Mouse (Mus musculus) adrenal gland, adult (tissue): ENCODE measurements around the gene Usp6nl.

Experiments
- DNase-seq, 2 experiments: peaks; one replicate each; pipeline ENCODE4 v3.0.0; 2022 to 2023; ENCODE audit warnings: low spot score in 1 of 2; ENCODE audit not compliant: inconsistent age in 2 of 2

Usp6nl gene

GRCm38 (mm10) chr2:6462306-6462705 lies 139.8 kb downstream of the Usp6nl start:
- DNase-seq = no peak

DNA sequence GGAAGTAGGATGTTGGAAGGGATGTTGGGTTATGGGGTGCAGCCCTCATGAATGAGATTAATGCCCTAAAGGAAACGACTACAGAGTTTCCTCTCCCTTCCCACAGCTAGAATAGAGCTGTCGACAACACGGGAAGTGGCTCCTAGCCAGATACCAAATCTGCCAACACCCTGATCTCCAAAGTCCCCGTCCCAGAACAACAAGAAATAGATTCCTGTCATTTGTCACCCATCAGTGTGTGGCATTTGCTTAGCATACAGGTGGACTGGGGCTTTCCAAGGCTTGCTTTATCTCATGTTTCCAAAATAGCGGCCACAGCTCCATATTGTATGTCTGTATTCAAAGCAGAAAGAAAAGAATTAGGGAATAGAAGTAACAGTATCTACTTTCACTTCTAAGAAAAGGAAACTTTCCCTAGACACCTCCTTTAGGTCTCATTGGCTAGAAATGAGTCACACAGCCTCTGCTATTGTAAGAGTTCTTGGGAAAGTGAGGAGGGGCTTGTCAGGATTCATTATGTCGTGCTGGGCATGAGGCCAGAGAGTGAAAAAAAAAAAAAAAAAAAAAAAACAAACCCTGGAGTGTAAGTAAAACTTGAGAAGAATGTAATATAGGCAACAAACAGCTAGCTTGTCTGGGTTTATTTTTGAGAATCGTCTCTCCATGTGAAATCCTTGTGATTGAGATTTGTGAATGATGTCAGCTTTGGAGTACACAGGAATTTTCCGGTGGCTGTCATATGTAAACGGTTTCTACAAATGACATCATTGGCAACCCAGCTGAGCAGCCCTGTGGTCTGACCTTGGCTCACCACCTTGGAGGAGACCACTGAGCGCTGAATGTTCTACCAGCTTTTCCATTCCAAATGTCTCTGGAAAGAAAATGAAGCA lies 141.6 kb downstream of the Usp6nl start:
- DNase-seq = peak in 1 of 2 experiments; percentile 71

GRCm38 (mm10) chr2:6466396-6466795 lies 143.9 kb downstream of the Usp6nl start:
- DNase-seq = no peak

DNA sequence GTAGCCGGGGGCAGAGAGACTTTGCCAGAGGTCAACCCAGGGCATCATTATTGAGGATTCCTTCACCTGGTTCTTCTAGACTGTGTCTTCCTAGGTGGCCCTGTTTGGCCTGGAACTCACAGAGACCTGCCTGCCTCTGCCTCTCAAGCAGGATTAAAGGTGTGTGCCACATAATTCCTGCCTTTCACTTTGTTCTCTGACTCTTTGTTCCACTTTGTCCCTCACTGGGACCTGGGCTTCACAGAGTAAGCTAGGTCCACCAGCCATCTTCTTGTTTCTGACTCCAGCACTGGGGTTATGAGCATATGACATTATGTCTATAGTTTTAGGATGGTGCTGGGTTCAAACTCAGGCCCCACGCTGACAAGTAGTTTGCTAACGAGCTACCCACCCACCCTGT lies 144.9 kb downstream of the Usp6nl start:
- DNase-seq = no peak

DNA sequence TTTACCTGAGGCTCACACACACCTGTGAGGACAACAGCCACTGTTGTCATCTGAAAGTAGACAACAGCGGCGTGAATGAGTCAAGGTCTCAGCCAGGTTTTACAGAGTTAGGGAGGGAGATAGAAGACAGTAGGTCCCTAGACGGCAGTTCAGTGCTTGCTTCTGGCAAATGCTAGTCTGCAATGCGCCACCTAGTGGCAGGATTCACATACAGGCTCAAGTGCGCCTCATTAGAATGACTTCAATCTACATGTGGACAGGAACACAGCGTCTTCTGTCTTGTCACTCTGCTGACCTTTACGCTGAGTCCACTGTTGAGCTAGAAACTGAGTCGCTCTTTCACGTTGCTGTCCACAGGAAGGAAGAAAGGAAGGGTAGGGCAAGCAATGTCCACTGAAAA lies 146.7 kb downstream of the Usp6nl start:
- peak; percentile 64 to 88 for DNase-seq

GRCm38 (mm10) chr2:6471110-6471611 lies 148.7 kb downstream of the Usp6nl start:
- DNase-seq = no peak

- no peak for DNase-seq
These were observed 151.4 kb downstream of the Usp6nl start for GRCm38 (mm10) chr2:6473829-6474228.

GRCm38 (mm10) chr2:6477884-6478283 lies 155.4 kb downstream of the Usp6nl start:
- DNase-seq = no peak

DNA sequence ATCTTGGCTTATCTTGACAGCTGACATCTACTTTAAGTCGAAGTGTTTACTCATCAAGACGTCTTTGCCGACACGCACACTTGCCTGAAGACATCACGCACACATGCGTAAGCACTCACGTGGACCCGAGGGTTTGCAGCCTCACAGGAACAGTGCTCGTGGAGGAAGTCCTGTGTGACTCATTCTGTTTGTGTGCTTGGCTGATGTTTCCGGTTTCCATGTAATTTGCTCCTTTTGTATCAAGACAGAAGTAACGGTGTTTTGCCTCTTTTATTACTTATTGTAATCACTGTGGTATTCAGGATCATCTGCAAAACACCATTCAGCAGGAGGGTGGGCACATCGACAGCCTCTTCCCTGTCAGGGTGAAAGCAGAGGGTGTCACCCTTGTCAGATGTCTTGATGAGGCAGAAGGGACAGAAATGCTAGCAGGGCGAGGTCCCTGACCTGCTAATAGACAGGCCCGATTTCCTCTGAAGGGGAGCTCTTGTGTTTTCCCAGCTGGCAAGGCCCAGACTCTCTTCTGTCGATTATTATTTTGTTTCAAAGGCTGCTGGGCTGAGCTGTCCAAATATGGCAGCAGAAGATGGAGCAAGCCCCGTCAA lies 156.0 kb downstream of the Usp6nl start:
- DNase-seq = peak; percentile 53 to 62

DNA sequence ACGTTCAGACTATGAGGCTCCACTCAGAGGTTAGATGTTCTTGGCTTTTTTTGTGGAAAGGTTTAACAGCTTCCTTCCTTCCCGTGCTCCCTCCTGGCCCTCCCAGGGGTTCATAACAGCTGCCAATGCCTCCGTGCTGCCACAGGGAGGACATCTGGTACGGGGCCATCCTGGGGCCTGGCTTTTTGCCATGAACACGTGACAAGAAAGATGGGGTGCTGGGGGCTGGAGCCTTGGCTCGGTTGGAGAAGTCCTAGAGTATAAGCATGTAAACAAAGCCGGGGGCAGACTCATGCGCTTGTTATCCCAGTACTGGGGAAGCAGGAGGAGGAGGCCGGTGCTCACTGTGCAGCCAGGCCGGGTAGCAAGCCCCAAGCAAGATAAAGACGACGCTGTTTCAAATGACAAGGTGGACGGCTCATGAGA lies 156.5 kb downstream of the Usp6nl start:
- DNase-seq = peak; percentile 82 to 86

DNA sequence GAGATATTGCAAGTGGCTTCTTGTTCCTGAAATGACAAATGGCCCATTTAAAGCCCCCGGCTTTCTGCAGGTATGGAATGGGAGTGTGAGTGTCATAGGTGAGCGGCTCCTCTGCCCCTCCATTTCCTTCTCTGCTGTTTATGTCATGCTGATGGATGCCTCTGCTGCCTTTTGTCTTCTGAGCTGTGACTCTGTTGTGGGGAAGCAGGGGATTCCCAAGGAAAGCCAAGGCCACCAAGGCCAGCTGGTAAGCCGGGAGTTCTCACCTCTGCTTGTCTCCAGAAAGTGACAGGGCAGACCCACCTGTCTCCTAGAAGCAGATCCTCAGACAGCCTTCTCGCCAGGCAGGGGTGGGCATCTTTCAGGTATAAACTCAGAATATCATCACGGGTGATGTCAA lies 157.2 kb downstream of the Usp6nl start:
- DNase-seq = peak in 1 of 2 experiments; percentile 64

- peak in 1 of 2 experiments; percentile 45 for DNase-seq
These were observed 159.5 kb downstream of the Usp6nl start for GRCm38 (mm10) chr2:6481966-6482365.

DNA sequence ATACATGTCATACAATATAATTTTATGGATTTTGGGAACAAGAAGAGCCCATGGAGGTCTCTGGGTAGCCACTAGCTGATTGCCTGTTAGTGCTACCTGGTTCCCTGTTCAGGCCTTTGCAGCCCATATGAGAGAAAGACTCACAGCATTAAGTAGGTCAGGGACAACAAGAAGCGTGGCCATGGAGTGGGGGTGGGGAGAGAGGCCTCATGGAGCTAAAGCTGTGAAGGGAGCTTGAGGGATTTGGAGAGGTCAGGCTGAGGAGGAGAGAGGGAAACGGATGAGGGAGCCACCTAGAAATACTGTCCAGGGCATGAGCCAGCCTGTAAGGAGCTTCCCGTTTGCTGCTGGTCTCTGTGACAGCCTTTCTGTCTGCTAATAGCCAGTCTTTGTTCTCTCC lies 159.9 kb downstream of the Usp6nl start:
- peak in 1 of 2 experiments; percentile 66 for DNase-seq

- peak in 1 of 2 experiments; percentile 65 for DNase-seq
These were observed 160.9 kb downstream of the Usp6nl start for GRCm38 (mm10) chr2:6483081-6483992.

- no peak for DNase-seq
These were observed 161.7 kb downstream of the Usp6nl start for GRCm38 (mm10) chr2:6484179-6484578.

DNA sequence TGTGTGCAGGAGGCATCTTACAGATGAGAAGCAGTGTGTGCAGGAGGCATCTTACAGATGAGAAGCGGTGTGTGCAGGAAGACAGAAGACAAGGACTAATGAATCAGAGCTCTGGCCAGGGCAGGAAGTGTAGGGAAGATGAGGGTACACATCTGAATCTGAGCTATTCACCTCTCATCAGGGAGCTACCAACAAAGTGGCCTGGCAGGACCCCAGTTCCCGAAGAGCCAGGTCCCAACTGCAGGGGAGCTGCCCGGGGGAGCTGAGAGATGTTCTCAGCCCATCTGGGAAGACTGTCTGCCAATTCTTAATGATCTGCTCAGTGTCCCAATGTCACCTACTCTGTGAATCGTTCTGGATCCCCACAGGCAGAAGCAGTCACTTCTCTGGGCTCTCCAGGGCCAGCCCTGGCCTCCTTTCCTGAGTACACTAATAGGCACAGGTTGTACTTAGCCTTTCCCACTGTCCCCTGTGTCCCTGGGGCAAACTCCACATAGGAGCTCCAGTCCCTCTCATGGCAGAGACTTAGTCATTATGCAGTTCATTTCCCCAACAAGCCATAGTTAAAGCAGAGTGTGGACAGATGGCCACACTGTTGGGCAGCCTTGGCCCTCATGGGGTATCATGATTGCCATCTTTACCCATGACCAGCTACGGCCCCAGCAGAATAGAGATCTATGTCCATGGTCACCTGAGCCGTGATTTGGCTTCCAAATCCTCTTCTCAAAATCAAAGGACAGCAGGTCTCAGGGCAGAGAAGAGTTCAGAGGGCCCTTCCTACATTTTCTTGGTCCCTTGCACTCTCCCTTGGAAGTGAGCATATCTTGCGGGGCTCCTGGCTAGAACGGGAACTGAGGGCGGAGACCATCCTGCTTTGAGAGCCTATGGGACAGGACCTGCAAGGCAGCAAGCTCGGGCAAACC lies 165.4 kb downstream of the Usp6nl start:
- DNase-seq = no peak

- no peak for DNase-seq
These were observed 166.1 kb downstream of the Usp6nl start for GRCm38 (mm10) chr2:6488489-6489056.

- DNase-seq = no peak
These were observed 167.6 kb downstream of the Usp6nl start for GRCm38 (mm10) chr2:6490076-6490475.

- DNase-seq = no peak
These were observed 168.4 kb downstream of the Usp6nl start for GRCm38 (mm10) chr2:6490870-6491269.

- no peak for DNase-seq
These were observed 171.4 kb downstream of the Usp6nl start for GRCm38 (mm10) chr2:6493886-6494285.
